Comparison of ENCODE assay signal across 7 mouse cellular contexts in genomic region chr9:107556346-107556745, GRCm38 (mm10). TPM values are rescaled to one million over a fixed set of nuclear protein-coding genes. Genes with fewer than 3 reads are reported as not detected.
DNase-seq lines count a peak whose midpoint lies in the region; ATAC-seq lines count a peak whose summit lies in the region.

No protein-coding gene starts in this region.

- WGBS in lung, embryonic 15.5 days, result 67% methylated on average over 3 of the region's 3 CpGs
- WGBS in forebrain, embryonic 13.5 days, result 82% methylated on average over 3 of the region's 3 CpGs
- 40% methylated on average over 3 of the region's 3 CpGs for WGBS in liver, embryonic 12.5 days (ENCODE audit: insufficient replicate concordance)
- 66% methylated on average over 3 of the region's 3 CpGs for WGBS in stomach, embryonic 15.5 days

- peaks cover 43% of the 10 kb centered on the region for H3K4me1 ChIP-seq in lung, embryonic 15.5 days
- H3K4me1 ChIP-seq in forebrain, embryonic 13.5 days, result peaks cover 46% of the 10 kb centered on the region
- peaks cover 52% of the 10 kb centered on the region for H3K4me1 ChIP-seq in liver, embryonic 12.5 days
- H3K4me1 ChIP-seq in stomach, embryonic 15.5 days, result peaks cover 42% of the 10 kb centered on the region

- H3K4me3 ChIP-seq in lung, embryonic 15.5 days, result peak overlapping the region; percentile 78
- H3K4me3 ChIP-seq in forebrain, embryonic 13.5 days, result peak overlapping the region; percentile 74
- peak overlapping the region; percentile 80 for H3K4me3 ChIP-seq in liver, embryonic 12.5 days
- peak overlapping the region; percentile 63 for H3K4me3 ChIP-seq in stomach, embryonic 15.5 days (replicated peaks)

- ATAC-seq in lung, embryonic 15.5 days (ENCODE audit: borderline replicate concordance, extremely low read depth, low FRiP score, low TSS enrichment), result no peak
- ATAC-seq in forebrain, embryonic 13.5 days, result no peak
- ATAC-seq in liver, embryonic 12.5 days, result no peak
- no peak for ATAC-seq in stomach, embryonic 15.5 days (ENCODE audit: insufficient read depth, low FRiP score, low read depth)

- H3K9me3 ChIP-seq in lung, embryonic 15.5 days, result no peaks in the 10 kb centered on the region
- no peaks in the 10 kb centered on the region for H3K9me3 ChIP-seq in forebrain, embryonic 13.5 days (replicated peaks)
- no peaks in the 10 kb centered on the region for H3K9me3 ChIP-seq in liver, embryonic 12.5 days (replicated peaks)
- no peaks in the 10 kb centered on the region for H3K9me3 ChIP-seq in stomach, embryonic 15.5 days

- DNase-seq in lung, postnatal 10 days, result no peak
- no peak for DNase-seq in right cerebral cortex, postnatal 14 days
- no peak for DNase-seq in adrenal gland, postnatal 10 days

- H3K4me2 ChIP-seq in lung, embryonic 15.5 days, result peak overlapping the region; percentile 96
- peak overlapping the region; percentile 75 for H3K4me2 ChIP-seq in forebrain, embryonic 13.5 days
- peak overlapping the region; percentile 95 for H3K4me2 ChIP-seq in liver, embryonic 12.5 days
- H3K4me2 ChIP-seq in stomach, embryonic 15.5 days, result peak overlapping the region; percentile 72

- peak overlapping the region; percentile 85; the same call in 1 of the 2 replicates for H3K9ac ChIP-seq in lung, embryonic 15.5 days
- H3K9ac ChIP-seq in forebrain, embryonic 13.5 days, result peak overlapping the region; percentile 26; the same call in 1 of the 2 replicates
- peak overlapping the region; percentile 93 for H3K9ac ChIP-seq in liver, embryonic 12.5 days
- no peak overlapping the region for H3K9ac ChIP-seq in stomach, embryonic 15.5 days

- peaks cover 46% of the 10 kb centered on the region for H3K36me3 ChIP-seq in lung, embryonic 15.5 days
- peaks cover 45% of the 10 kb centered on the region for H3K36me3 ChIP-seq in forebrain, embryonic 13.5 days (ENCODE audit: poor library complexity, severe bottlenecking)
- peaks cover 50% of the 10 kb centered on the region for H3K36me3 ChIP-seq in liver, embryonic 12.5 days
- peaks cover 40% of the 10 kb centered on the region for H3K36me3 ChIP-seq in stomach, embryonic 15.5 days

- H3K27ac ChIP-seq in lung, embryonic 15.5 days, result 0 out of 2 replicates have a peak overlapping the region, but pooled peaks have one; percentile 98
- H3K27ac ChIP-seq in forebrain, embryonic 13.5 days, result no peak overlapping the region
- H3K27ac ChIP-seq in liver, embryonic 12.5 days, result peak overlapping the region; percentile 96
- H3K27ac ChIP-seq in stomach, embryonic 15.5 days, result peak overlapping the region; percentile 41; the same call in 1 of the 2 replicates

- H3K27me3 ChIP-seq in lung, embryonic 15.5 days, result no peaks in the 10 kb centered on the region
- H3K27me3 ChIP-seq in forebrain, embryonic 13.5 days, result peaks cover 18% of the 10 kb centered on the region
- peaks cover 12% of the 10 kb centered on the region; the same call in 1 of the 2 replicates for H3K27me3 ChIP-seq in liver, embryonic 12.5 days (replicated peaks)
- H3K27me3 ChIP-seq in stomach, embryonic 15.5 days (replicated peaks), result no peaks in the 10 kb centered on the region

RNA-seq across cellular contexts. Expression of gene Rassf1, which starts 5.0 kb away (rescaled TPM):
- 57.7 and 64.1 TPM in 2 replicates for polyA plus RNA-seq in lung, embryonic 15.5 days (2015; fragmentation: Nextera tagmentation; extraction: Ambion mirVana)
- 39.3 and 43.2 TPM in 2 replicates for polyA plus RNA-seq in forebrain, embryonic 13.5 days (2015; fragmentation: Nextera tagmentation; extraction: Ambion mirVana)
- polyA plus RNA-seq in liver, embryonic 12.5 days (2016; fragmentation: Nextera tagmentation; extraction: Ambion mirVana), result 22.2 and 24.8 TPM in 2 replicates
- 53.9 and 58.0 TPM in 2 replicates for polyA plus RNA-seq in stomach, embryonic 15.5 days (2015; fragmentation: Nextera tagmentation; extraction: Ambion mirVana)
- total RNA-seq in adrenal gland, postnatal 10 days (2021), result 10 to 100 TPM; 23.6 to 27.7 TPM

RNA-seq across cellular contexts. Expression of gene Tusc2, which starts 6.7 kb away (rescaled TPM):
- 37.7 and 39.7 TPM in 2 replicates for polyA plus RNA-seq in lung, embryonic 15.5 days (2015; fragmentation: Nextera tagmentation; extraction: Ambion mirVana)
- polyA plus RNA-seq in forebrain, embryonic 13.5 days (2015; fragmentation: Nextera tagmentation; extraction: Ambion mirVana), result 80.7 and 84.8 TPM in 2 replicates
- polyA plus RNA-seq in liver, embryonic 12.5 days (2016; fragmentation: Nextera tagmentation; extraction: Ambion mirVana), result 48.6 and 52.7 TPM in 2 replicates
- 42.6 and 46.1 TPM in 2 replicates for polyA plus RNA-seq in stomach, embryonic 15.5 days (2015; fragmentation: Nextera tagmentation; extraction: Ambion mirVana)
- total RNA-seq in adrenal gland, postnatal 10 days (2021), result 10 to 100 TPM; 35.2 to 35.4 TPM

RNA-seq across cellular contexts. Expression of gene Zmynd10, which starts 9.2 kb away (rescaled TPM):
- 6.8 TPM in 2 replicates for polyA plus RNA-seq in lung, embryonic 15.5 days (2015; fragmentation: Nextera tagmentation; extraction: Ambion mirVana)
- 2.0 and 4.0 TPM in 2 replicates for polyA plus RNA-seq in forebrain, embryonic 13.5 days (2015; fragmentation: Nextera tagmentation; extraction: Ambion mirVana)
- polyA plus RNA-seq in liver, embryonic 12.5 days (2016; fragmentation: Nextera tagmentation; extraction: Ambion mirVana), result not detected in 2 replicates
- polyA plus RNA-seq in stomach, embryonic 15.5 days (2015; fragmentation: Nextera tagmentation; extraction: Ambion mirVana), result 0.63 and 0.94 TPM in 2 replicates
- total RNA-seq in adrenal gland, postnatal 10 days (2021), result not detected

RNA-seq across cellular contexts. Expression of gene Hyal2, which starts 11.4 kb away (rescaled TPM):
- 105 and 109 TPM in 2 replicates for polyA plus RNA-seq in lung, embryonic 15.5 days (2015; fragmentation: Nextera tagmentation; extraction: Ambion mirVana)
- polyA plus RNA-seq in forebrain, embryonic 13.5 days (2015; fragmentation: Nextera tagmentation; extraction: Ambion mirVana), result 85.4 and 99.5 TPM in 2 replicates
- 53.9 and 57.6 TPM in 2 replicates for polyA plus RNA-seq in liver, embryonic 12.5 days (2016; fragmentation: Nextera tagmentation; extraction: Ambion mirVana)
- polyA plus RNA-seq in stomach, embryonic 15.5 days (2015; fragmentation: Nextera tagmentation; extraction: Ambion mirVana), result 84.2 and 85.4 TPM in 2 replicates
- total RNA-seq in adrenal gland, postnatal 10 days (2021), result 10 to 100 TPM; 40.2 to 47.6 TPM

RNA-seq across cellular contexts. Expression of gene Nprl2, which starts 14.3 kb away (rescaled TPM):
- 39.2 and 42.2 TPM in 2 replicates for polyA plus RNA-seq in lung, embryonic 15.5 days (2015; fragmentation: Nextera tagmentation; extraction: Ambion mirVana)
- 59.0 and 61.9 TPM in 2 replicates for polyA plus RNA-seq in forebrain, embryonic 13.5 days (2015; fragmentation: Nextera tagmentation; extraction: Ambion mirVana)
- 15.3 and 16.0 TPM in 2 replicates for polyA plus RNA-seq in liver, embryonic 12.5 days (2016; fragmentation: Nextera tagmentation; extraction: Ambion mirVana)
- polyA plus RNA-seq in stomach, embryonic 15.5 days (2015; fragmentation: Nextera tagmentation; extraction: Ambion mirVana), result 39.1 and 39.7 TPM in 2 replicates
- total RNA-seq in adrenal gland, postnatal 10 days (2021), result 10 to 100 TPM; 19.2 to 21.3 TPM
